Mouse (Mus musculus) G1E (cell line): ENCODE data around the gene Chmp2a.

Experiments used
- CTCF ChIP-seq: IDR thresholded peaks from 2 replicates; pipeline ENCODE4 v1.5.1; 2012; ENCODE audit warnings: low read depth, low read length, inconsistent platforms, mixed read lengths
- GATA2 ChIP-seq: IDR thresholded peaks from 2 replicates; pipeline ENCODE4 v1.6.1; 2012; ENCODE audit warnings: low read depth, low read length, inconsistent platforms, borderline replicate concordance

GRCm38 (mm10) chr7:13072293-13072692 lies 37.7 kb upstream of the Chmp2a start:
- TF ChIP-seq CTCF (no peak), GATA2 (no peak)
